7 mouse cellular contexts compared by ENCODE assay signal in the genomic region with DNA sequence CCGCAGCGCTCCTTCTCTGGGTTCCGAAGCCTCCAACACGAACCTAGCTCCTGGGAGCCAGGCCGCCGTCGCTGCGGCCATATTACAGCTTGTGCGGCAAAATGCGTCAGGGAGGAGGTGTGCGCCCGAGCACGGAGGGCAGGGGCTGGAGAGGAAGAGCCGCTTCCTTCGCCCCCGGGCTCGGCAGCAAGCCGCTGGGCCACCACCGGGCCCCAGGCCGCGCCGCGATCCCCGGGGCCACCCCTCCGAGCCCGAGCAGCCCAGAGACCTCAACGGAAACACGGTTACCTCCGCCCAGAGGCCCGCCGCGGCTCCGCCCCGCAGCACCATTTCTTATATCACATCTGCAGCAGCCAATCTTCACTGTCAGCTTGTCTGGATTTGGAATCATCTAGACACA. TPM values are rescaled to one million over a fixed set of nuclear protein-coding genes. Genes with fewer than 3 reads are reported as not detected.
A peak's percentile ranks its signal among the peaks of the same experiment; 100 is the strongest.
DNase-seq lines count a peak whose midpoint lies in the region; ATAC-seq and TF ChIP-seq lines count a peak whose summit lies in the region.

No protein-coding gene starts in this region.

- no peaks in the 10 kb centered on the region for H3K4me1 ChIP-seq in lung, postnatal 0 days (ENCODE audit: insufficient read depth, low read depth, low read length)
- H3K4me1 ChIP-seq in heart, postnatal 0 days (ENCODE audit: control insufficient read depth, insufficient read depth), result 0 out of 2 replicates have a peak, but pooled peaks cover 5% of the 10 kb centered on the region
- H3K4me1 ChIP-seq in liver, embryonic 14.5 days (replicated peaks; ENCODE audit: control insufficient read depth in 2 of 2, insufficient read depth in 2 of 2, low read length in 1 of 2), result no peaks in the 10 kb centered on the region

- no peaks in the 10 kb centered on the region for H3K9me3 ChIP-seq in lung, postnatal 0 days (ENCODE audit: low read length)
- no peaks in the 10 kb centered on the region for H3K9me3 ChIP-seq in heart, postnatal 0 days (replicated peaks; ENCODE audit: control insufficient read depth, low read length)
- no peaks in the 10 kb centered on the region for H3K9me3 ChIP-seq in liver, embryonic 14.5 days (ENCODE audit: control insufficient read depth, low read length)

- H3K9ac ChIP-seq in lung, postnatal 0 days (replicated peaks; ENCODE audit: low read depth), result no peak overlapping the region; the same call in 1 of the 2 replicates
- H3K9ac ChIP-seq in heart, postnatal 0 days (replicated peaks; ENCODE audit: low read depth, low read length), result no peak overlapping the region; the same call in 1 of the 2 replicates
- H3K9ac ChIP-seq in liver, embryonic 14.5 days (replicated peaks), result peak overlapping the region; percentile 50

- no peak for DNase-seq in lung, postnatal 0 days (ENCODE audit: low spot score)
- DNase-seq in lung, adult 18-20 months, result no peak
- DNase-seq in embryo, embryonic 10.5 days (ENCODE audit: low spot score), result peak; percentile 46
- no peak for DNase-seq in heart, postnatal 0 days (ENCODE audit: low spot score)
- peak in 1 of 3 experiments; percentile 20 for DNase-seq in liver, embryonic 14.5 days (ENCODE audit: low read depth in 3 of 3, low spot score in 3 of 3)
- peak; percentile 32 for DNase-seq in retina, postnatal 1 day
- no peak for DNase-seq in layer of hippocampus, postnatal 10 days (ENCODE audit: low spot score in 2 of 2)

- no peaks in the 10 kb centered on the region for H3K27me3 ChIP-seq in lung, postnatal 0 days (replicated peaks; ENCODE audit: insufficient read depth, low read length)
- peaks cover 4% of the 10 kb centered on the region; the same call in 1 of the 2 replicates for H3K27me3 ChIP-seq in heart, postnatal 0 days (ENCODE audit: control insufficient read depth, insufficient read depth, low read length)
- no peaks in the 10 kb centered on the region; the same call in 1 of the 2 replicates for H3K27me3 ChIP-seq in liver, embryonic 14.5 days (ENCODE audit: control insufficient read depth, insufficient read depth, low read length)

- H3K36me3 ChIP-seq in lung, postnatal 0 days (ENCODE audit: insufficient read depth, low read length), result no peaks in the 10 kb centered on the region
- H3K36me3 ChIP-seq in heart, postnatal 0 days (replicated peaks; ENCODE audit: control insufficient read depth, insufficient read depth, low read length), result no peaks in the 10 kb centered on the region
- no peaks in the 10 kb centered on the region for H3K36me3 ChIP-seq in liver, embryonic 14.5 days (replicated peaks; ENCODE audit: control insufficient read depth, insufficient read depth, low read depth)

- no peak for TF ChIP-seq CTCF in lung, postnatal 0 days (IDR thresholded peaks at IDR 0.05)
- TF ChIP-seq CTCF in heart, postnatal 0 days (IDR thresholded peaks at IDR 0.05; ENCODE audit: low read depth), result no peak
- no peak for TF ChIP-seq CTCF in liver, embryonic 14.5 days (IDR thresholded peaks at IDR 0.05; ENCODE audit: low read depth)

- ATAC-seq in lung, postnatal 0 days, result no peak
- ATAC-seq in heart, postnatal 0 days (ENCODE audit: insufficient read depth, low read depth), result no peak
- ATAC-seq in liver, embryonic 14.5 days (ENCODE audit: insufficient read depth), result no peak

- peak overlapping the region; percentile 33 for H3K4me3 ChIP-seq in lung, postnatal 0 days (ENCODE audit: low read depth, low read length)
- H3K4me3 ChIP-seq in heart, postnatal 0 days (ENCODE audit: low read depth, low read length), result peak overlapping the region; percentile 57
- H3K4me3 ChIP-seq in liver, embryonic 14.5 days (ENCODE audit: insufficient read depth in 1 of 2, low read depth in 2 of 2, low read length in 2 of 2), result peak overlapping the region; percentile 44 to 55

- 2% methylated on average over 34 of the region's 34 CpGs for WGBS in lung, postnatal 0 days
- WGBS in heart, postnatal 0 days, result 2% methylated on average over 32 of the region's 34 CpGs
- WGBS in liver, embryonic 14.5 days (ENCODE audit: insufficient replicate concordance), result under 1% methylated on average over 34 of the region's 34 CpGs

- no peak for TF ChIP-seq EP300 in lung, postnatal 0 days (IDR thresholded peaks at IDR 0.05)
- no peak for TF ChIP-seq EP300 in heart, postnatal 0 days (IDR thresholded peaks at IDR 0.05; ENCODE audit: low read depth)
- no peak for TF ChIP-seq EP300 in liver, embryonic 14.5 days (IDR thresholded peaks at IDR 0.05; ENCODE audit: low read depth)

- peak overlapping the region; percentile 64 for H3K4me2 ChIP-seq in lung, postnatal 0 days (replicated peaks; ENCODE audit: low read depth, low read length)
- H3K4me2 ChIP-seq in heart, postnatal 0 days (ENCODE audit: low read depth, low read length), result peak overlapping the region; percentile 86
- H3K4me2 ChIP-seq in liver, embryonic 14.5 days (ENCODE audit: low read depth), result peak overlapping the region; percentile 67

- H3K27ac ChIP-seq in lung, postnatal 0 days (ENCODE audit: low read length), result no peak overlapping the region
- H3K27ac ChIP-seq in heart, postnatal 0 days (ENCODE audit: low read depth), result no peak overlapping the region
- no peak overlapping the region for H3K27ac ChIP-seq in liver, embryonic 14.5 days

RNA-seq across cellular contexts. Expression of a gene that starts 22.9 kb away (rescaled TPM):
- polyA plus RNA-seq in lung, postnatal 0 days (2015; fragmentation: Nextera tagmentation; extraction: Ambion mirVana), result not detected in 2 replicates
- total RNA-seq in heart, postnatal 0 days (2014; rRNA removed; ENCODE audit: low replicate concordance), result 0.34 TPM in 1 of 2 replicates, not detected in the other
- polyA plus RNA-seq in heart, postnatal 0 days (2015; fragmentation: Nextera tagmentation; extraction: Ambion mirVana), result not detected in 2 replicates
- 0.06 TPM in 2 replicates for polyA plus RNA-seq in liver, embryonic 14.5 days (2012; rRNA removed)
- not detected in 2 replicates for polyA plus RNA-seq in liver, embryonic 14.5 days (2014; fragmentation: Nextera tagmentation; extraction: Ambion mirVana)
- total RNA-seq in layer of hippocampus, postnatal 10 days (2021), result 1 to 10 TPM; 3.5 to 5.2 TPM

RNA-seq across cellular contexts. Expression of a gene that starts 40.2 kb away (rescaled TPM):
- not detected in 2 replicates for polyA plus RNA-seq in lung, postnatal 0 days (2015; fragmentation: Nextera tagmentation; extraction: Ambion mirVana)
- total RNA-seq in heart, postnatal 0 days (2014; rRNA removed; ENCODE audit: low replicate concordance), result not detected in 2 replicates
- not detected in 2 replicates for polyA plus RNA-seq in heart, postnatal 0 days (2015; fragmentation: Nextera tagmentation; extraction: Ambion mirVana)
- not detected in 2 replicates for polyA plus RNA-seq in liver, embryonic 14.5 days (2012; rRNA removed)
- polyA plus RNA-seq in liver, embryonic 14.5 days (2014; fragmentation: Nextera tagmentation; extraction: Ambion mirVana), result not detected in 2 replicates
- not detected for total RNA-seq in layer of hippocampus, postnatal 10 days (2021)

Comparison
In these comparisons a context has a peak if more than half of its experiments do, and no peak if none do; other contexts are left out.
1. DNase-seq: peak in embryo, embryonic 10.5 days (single experiment) and retina, postnatal 1 day (single experiment); none in lung, postnatal 0 days (single experiment), lung, adult 18-20 months (0 of 2), heart, postnatal 0 days (single experiment) and layer of hippocampus, postnatal 10 days (0 of 2).
2. Peak in every context shown above with its lines, with median percentiles within 50 percentile points of each other: H3K4me2 ChIP-seq and H3K4me3 ChIP-seq.